Mouse (Mus musculus) left cerebral cortex, adult 18-20 months (tissue): ENCODE measurements around the gene Ccdc78. TPM values are rescaled to one million over a fixed set of nuclear protein-coding genes. Genes with fewer than 3 reads are reported as not detected.
"Not testable (repeated sequence)": the region's sequence is repeated elsewhere in the genome, so short reads cannot be mapped to it uniquely, and the experiment has no call there.

ENCODE experiments used
- DNase-seq, 2 experiments: peaks; one replicate each; pipeline ENCODE4 v3.0.0; 2021 to 2022; ENCODE audit warnings: low spot score in 2 of 2, mixed read lengths in 1 of 2
- total RNA-seq, 2 experiments: library from RNA; stranded (reverse); gene quantifications; 2 replicates each; pipeline ENCODE4 v1.2.3; 2021

Gene Ccdc78
- total RNA-seq, 2 experiments from 2014 or later: 0.19 TPM; not detected in 1

- no peak for DNase-seq
Observed at GRCm38 (mm10) chr17:25781339-25781738, 5.0 kb upstream of the Ccdc78 start.

- no peak for DNase-seq
Observed at GRCm38 (mm10) chr17:25783086-25783485, 3.3 kb upstream of the Ccdc78 start.

DNA sequence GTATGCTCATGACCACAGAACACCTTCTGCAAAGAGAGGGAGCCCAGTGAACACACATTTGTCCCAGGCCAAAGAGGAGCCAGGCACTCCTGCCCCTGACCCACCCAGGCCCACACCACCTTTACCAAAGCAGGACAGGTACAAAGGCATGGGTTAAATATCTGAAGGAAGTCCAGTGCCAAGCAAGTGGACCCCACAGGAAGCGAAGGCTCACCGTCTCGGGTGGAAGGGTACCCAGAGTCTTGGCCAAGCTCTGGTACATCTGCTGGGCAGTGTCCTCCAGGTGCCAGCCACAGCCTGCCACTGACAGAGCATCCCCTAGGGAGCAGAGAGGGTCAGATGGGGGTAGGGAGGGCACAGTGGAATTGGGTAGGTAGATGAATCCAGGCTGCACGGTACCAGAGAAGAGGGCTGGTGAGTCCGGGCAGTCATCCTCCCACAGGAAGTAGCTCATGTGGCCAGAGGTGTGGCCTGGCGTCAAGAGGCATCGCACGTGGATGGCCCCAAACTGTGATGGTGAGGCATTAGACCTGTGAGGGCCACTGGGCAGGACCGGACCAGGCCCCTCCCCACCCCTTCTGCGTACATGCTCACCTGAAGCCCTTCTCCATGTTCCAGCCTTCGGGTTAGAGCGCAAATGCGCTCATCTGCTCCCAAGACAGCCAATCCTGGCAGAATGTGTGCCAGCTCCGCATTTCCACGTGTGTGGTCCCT lies 2.4 kb upstream of the Ccdc78 start:
- no peak for DNase-seq

GRCm38 (mm10) chr17:25785281-25785745 lies 1.1 kb upstream of the Ccdc78 start, which contains the start of gene Haghl:
Gene Haghl (minus strand): TSS chr17:25785673.
- peak; percentile 96 to 98 for DNase-seq

DNA sequence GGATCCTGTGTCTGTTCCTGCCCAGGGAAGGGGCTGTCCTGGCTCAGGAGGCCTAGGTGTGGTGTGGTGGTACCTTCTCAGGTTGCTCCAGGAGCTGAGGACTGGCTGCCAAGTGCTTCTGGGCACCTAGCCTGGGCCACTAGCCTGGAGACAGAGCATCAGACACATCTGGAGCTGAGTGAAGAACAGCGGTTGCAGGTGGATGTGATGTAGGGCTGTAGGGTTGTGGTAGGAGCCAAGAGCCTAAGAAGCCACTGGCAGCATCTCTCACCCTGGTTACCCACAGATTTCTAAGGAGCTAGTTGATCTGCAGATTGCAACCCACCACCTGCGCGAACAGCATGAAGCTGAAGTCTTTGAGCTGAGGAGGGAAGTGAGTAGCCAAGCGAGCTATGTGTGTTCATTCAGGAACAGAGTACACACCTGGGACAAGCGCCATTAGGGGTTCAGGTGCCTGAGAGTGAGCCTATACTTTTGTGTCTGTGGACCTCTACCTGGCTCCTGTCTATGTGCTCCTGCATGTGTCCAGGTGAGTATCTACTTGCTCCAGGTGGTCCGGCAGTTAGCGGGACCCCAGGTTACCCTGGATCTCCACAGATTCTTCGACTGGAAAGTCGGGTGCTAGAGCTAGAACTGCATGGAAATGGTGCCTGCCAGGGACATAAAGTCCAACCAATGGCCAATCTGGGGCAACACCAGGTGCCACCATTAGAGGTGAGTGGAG lies 563 bp downstream of the Ccdc78 start:
- no peak for DNase-seq

GRCm38 (mm10) chr17:25791320-25791842 lies 5.0 kb downstream of the Ccdc78 start:
- DNase-seq: no peak

DNA sequence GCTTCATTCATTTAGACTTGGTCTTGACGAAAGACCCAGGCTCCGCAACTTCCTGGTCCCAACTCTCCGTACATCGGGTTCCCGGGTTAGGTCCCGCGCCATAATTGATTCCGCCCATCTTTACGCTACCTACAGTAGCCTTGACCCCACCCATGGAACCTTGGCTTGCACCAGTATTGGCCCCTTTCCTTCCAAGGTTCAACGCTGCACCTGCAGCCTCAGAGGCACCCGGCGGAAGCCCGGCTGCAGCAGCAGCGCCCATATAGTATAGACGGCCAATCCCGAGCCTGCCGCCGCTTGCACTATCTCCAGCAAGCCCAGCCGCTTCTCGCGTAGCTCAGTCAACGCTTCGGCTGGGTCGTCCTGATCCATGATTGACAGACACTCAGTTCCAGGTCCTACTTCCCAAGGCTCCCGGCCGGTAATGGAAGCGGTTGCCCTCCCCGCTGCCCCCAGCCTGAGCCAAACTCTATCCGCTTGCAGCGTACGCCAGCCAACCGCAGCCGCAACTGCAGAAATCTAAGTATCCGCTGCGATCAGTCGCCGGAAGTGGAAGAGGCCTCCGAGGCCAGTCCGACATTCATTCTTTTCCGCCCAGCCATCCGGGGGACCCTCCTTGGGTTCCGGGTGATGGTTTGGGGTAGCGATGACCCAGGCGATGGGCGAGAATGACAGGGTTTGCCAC lies 5.6 kb downstream of the Ccdc78 start:
- DNase-seq: peak; percentile 85 to 87

- DNase-seq: peak in 1 of 2 experiments; percentile 55
Observed at GRCm38 (mm10) chr17:25792615-25793014, 6.2 kb downstream of the Ccdc78 start, which contains the start of gene Fam173a. Gene Fam173a (minus strand): TSS chr17:25792901.

- DNase-seq: no peak
Observed at GRCm38 (mm10) chr17:25794197-25794596, 7.8 kb downstream of the Ccdc78 start.

DNA sequence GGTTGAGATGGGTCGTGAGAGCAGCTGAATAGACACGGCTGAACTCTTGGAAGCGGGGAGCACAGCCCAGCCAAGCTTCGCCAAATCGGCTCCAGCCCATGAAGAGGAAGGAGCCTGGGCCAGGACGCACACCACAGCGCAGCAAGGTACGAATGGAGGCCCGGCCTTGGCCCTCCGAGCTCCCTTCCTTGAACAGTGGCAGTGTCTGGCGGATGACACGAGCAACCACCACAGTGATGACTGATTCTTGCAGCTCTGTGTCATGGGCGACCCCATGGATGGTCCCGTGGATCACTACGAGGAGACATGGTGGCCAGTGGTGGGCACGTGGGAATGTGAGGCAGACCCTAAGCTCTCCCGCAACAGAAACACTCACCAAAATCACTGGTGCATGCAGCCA lies 8.6 kb downstream of the Ccdc78 start:
- no peak for DNase-seq

DNA sequence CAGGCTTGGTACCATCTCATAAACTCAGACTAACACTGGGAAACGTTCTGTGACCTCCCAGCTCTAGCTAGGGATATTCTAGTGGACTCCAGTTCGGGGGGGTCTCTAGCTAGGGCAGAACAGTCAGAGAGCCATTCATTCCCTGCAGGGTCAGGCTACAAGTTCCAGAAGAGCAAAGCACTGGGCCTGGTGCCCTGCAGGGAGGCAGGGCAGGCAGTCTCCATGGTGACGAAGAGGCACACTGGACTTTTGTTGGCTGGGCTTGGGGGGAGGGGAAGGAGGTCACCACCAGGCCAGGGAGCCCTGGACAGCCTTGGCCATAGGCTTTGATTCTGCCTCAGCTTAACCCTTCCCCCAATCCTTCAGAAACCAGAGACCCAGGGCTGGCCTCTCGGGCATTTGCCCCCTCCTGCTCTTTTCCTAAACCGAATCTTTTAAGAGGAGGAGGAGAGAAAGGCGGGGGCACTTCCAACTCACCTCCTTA lies 9.3 kb downstream of the Ccdc78 start, which contains the start of gene AC134908.4:
TSS of gene AC134908.4 (minus strand) at position 51 of the 484 bp plus-strand sequence.
- DNase-seq: peak in 1 of 2 experiments; percentile 49

DNA sequence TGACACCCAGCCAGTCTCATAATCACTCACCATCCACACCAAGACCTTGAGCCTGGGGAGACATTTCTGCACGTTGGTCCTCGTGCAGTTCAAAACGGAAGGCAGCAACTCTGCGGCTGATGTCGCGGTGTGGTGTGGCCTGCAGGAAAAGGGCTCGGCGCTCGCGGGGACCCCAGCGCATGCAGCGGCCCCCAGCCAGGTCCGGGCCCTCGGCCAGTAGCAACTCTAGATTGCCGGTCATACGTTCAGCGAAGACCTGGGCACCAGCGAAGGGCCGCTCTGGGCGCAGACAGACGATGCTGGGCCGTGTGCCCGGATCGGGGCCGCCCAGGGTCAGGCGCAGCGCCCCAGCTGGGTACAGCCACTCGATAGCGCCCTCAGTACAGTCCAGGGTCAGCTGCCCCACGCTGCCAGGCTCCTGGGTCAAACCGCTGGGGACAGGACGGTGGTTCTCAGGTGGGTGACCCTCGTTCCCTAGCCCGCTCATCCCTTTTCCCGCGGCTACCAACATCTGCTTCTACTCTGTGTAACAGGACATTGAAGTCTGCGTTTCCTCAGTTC lies 9.9 kb downstream of the Ccdc78 start:
- DNase-seq: no peak

- DNase-seq: peak; percentile 69 to 75
Observed at GRCm38 (mm10) chr17:25796951-25797369, 10.6 kb downstream of the Ccdc78 start, which contains the start of gene Metrn. Gene Metrn (minus strand): TSS chr17:25797136.

DNA sequence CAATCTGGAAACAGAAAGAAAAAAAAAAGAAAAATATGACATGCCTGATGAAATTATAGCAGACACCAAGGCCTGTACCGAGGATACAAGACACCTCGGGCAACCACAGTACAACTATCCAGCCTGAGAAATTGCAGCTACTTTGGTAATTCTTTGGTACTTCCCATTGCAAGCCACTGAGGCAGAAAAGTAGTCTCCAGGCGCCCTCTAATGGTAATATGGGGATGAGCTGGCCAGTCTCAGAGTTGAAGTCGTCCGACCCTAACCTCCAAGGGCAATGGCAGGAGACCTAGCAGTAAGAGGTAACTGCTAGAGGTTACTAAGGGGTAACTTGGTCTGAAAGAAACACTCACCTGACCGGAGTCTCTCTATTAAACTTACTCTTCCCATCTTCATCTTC lies 14.6 kb downstream of the Ccdc78 start:
- DNase-seq: peak; percentile 65 to 70

DNA sequence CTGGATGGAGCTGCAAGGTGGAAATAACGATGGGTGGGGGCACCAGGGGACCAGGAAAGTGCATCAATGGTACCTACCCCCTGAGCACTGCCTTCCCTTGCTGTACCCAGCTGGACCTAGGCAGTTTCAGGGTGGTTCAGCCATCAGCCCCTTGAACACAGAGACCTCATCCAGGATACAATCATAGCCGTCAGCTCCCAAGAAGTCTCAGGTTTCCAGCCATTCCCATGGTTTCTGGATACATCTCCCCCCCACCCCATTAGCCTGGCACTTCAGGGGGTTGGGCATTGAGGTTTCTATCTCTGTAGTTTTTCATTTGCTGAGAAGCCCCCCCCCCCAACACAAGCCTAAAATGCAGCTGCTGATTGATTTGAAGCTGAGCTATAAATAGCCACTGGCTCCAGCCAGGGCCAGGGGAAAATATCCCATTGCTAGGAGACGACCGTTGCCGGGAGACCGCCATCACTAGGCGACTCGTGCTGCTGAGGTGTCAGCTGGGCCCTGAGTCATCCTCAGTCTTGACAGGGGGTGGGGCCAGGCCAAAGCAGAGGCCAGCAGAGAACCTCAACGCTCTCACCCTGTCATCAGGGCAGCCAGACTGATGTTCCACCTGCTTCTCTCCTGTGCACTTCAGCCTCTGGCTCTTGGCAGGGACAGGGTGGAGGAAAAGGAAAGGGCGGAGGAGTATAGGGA lies 16.6 kb downstream of the Ccdc78 start:
- peak; percentile 73 to 83 for DNase-seq

DNA sequence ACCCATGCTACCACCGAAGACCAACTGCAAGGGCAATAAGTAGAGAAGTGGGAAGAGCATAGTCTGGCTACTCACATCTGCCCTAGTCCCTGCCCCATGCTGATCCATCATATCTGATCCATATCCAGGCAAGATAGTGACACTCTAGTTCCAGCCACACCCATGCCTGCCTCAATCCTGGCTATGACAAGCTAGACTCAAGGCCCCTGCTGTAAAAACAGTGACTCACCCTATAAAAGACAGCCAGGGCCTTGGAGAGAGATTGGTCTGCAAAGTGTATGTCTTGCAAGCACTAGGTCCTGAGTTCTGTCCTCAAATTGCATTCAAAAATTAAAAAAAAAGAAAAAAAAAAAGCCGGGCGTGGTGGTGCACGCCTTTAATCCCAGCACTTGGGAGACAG lies 20.1 kb downstream of the Ccdc78 start:
- no peak for DNase-seq

DNA sequence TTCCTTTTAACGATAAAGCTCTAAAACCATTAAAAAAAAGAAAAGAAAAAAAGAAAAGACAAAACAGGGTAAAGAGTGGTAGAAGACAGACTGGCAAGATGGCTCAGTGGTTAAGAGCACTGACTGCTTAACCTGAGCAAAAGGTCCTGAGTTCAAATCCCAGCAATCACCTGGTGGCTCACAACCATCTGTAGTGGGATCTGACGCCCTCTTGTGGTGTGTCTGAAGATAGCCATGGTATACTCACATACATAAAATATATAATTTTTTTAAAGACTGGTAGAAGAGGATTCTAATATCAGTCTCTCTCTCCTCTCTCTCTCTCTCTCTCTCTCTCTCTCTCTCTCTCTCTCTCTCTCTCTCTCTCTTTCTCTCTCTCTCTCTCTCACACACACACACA lies 21.1 kb downstream of the Ccdc78 start:
- not testable (repeated sequence) for DNase-seq

DNA sequence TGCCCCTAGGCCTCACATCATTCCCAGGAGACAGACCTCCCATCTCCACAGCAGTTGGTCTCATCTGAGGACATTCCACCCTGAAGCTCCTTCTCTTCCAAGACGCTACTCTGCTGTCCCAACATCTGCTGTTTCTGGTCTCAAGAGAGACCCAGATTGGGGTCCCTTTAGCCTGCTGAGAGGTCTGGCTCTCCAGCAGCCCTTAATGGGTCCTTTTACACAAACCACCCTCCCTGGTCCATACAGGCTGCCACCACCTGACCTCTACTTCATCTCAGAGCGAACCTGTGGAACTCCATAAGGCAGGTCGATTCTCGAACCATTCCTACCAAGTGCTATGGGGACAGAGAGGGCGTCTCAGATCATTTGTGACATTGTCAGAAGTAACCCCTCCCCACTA lies 21.6 kb downstream of the Ccdc78 start:
- DNase-seq: no peak

- DNase-seq: peak; percentile 86 to 95
Observed at GRCm38 (mm10) chr17:25808789-25809605, 22.6 kb downstream of the Ccdc78 start, which contains the start of gene Fbxl16. Gene Fbxl16 (plus strand): TSS chr17:25809085.
